Mouse (Mus musculus) cerebellum, adult 2 months (tissue): Measurements from ENCODE around the gene Exoc2.

Experiments
- CTCF ChIP-seq: fragments of 200-500 bp; IDR thresholded peaks from 2 replicates; pipeline ENCODE4 v1.5.1; 2011; ENCODE audit warnings: low read depth, mild to moderate bottlenecking, control low read depth, low read length, moderate library complexity, borderline replicate concordance; ENCODE audit not compliant: insufficient read depth
- POLR2A ChIP-seq: fragments of 200-500 bp; IDR thresholded peaks from 2 replicates; pipeline ENCODE4 v1.6.1; 2011; ENCODE audit warnings: low read length, control low read depth, borderline replicate concordance; ENCODE audit not compliant: insufficient read depth

DNA sequence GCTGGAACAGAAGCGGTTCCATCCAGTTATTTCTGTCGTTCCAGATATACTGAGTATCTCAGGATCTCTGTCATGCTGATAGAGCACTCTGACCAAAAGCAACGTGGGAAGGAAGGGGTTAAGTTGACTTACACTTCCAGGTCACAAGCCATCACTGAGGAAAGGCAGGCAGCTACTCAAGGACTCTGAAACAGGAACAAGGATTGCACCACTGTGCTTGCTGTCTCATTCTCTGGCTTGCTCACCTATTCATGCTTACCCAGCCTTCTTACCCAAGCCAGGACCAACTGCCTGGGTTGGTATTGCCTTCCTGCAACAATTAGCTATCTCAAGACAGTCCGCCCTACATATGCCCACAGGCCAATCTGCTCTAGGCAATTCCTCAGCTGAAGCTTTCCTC, 31.1 kb upstream of the Exoc2 start:
- TF ChIP-seq CTCF (no peak), POLR2A (no peak)
